Mouse (Mus musculus) layer of hippocampus, adult 18-20 months (tissue): ENCODE measurements around the gene Cetn4. TPM values are rescaled to one million over a fixed set of nuclear protein-coding genes. Genes with fewer than 3 reads are reported as not detected.

Experiments
- total RNA-seq, 2 experiments: library from RNA; stranded (reverse); gene quantifications; 2 replicates each; pipeline ENCODE4 v1.2.3; 2021

Cetn4 gene
- total RNA-seq, 2 experiments from 2014 or later: 9.0 to 13.3 TPM

Other genes starting within 250 kb of the Cetn4 start
- gene Adad1, start 249.2 kb downstream of the Cetn4 start, total RNA-seq: not detected
- not detected for gene Il2, start 186.7 kb downstream of the Cetn4 start, total RNA-seq
- under 1 TPM in 1 of 2 experiments, not detected in 1; 0.23 TPM for gene Il21, start 80.1 kb downstream of the Cetn4 start, total RNA-seq
- 1 to 10 TPM; 5.2 to 6.3 TPM for gene Bbs12, start 154 bp downstream of the Cetn4 start, total RNA-seq
- gene Fgf2, start 35.6 kb upstream of the Cetn4 start, total RNA-seq: 10 to 100 TPM in 1 of 2 experiments, 1 to 10 TPM in 1; 8.4 to 11.4 TPM
- 10 to 100 TPM; 26.8 to 31.0 TPM for gene Spata5, start 107.2 kb upstream of the Cetn4 start, total RNA-seq
- 1 to 10 TPM; 4.7 to 7.1 TPM for gene Nudt6, start 107.5 kb upstream of the Cetn4 start, total RNA-seq